Mouse (Mus musculus): Measurements from ENCODE around the gene Zfp710. TPM values are rescaled to one million over a fixed set of nuclear protein-coding genes. Genes with fewer than 3 reads are reported as not detected.
A peak's percentile ranks its signal among the peaks of the same experiment; 100 is the strongest.

The Zfp710 gene
- polyA plus RNA-seq, 1 experiment from 2014 or later: 18.9 TPM

- Histone ChIP-seq H3K27ac (no peak overlapping the region), H3K27me3 (no peaks in the 10 kb centered on the region), H3K4me1 (peaks cover 40% of the 10 kb centered on the region), H3K9me3 (no peaks in the 10 kb centered on the region), H3K36me3 (no peaks in the 10 kb centered on the region), H3K9ac (no peak overlapping the region), H3K4me3 (no peak overlapping the region), H3K4me2 (no peak overlapping the region)
- ATAC-seq (ENCODE audit: insufficient number of reproducible peaks, low FRiP score, low TSS enrichment, low read depth): no peak
Measured at GRCm38 (mm10) chr7:80030009-80030408, 5.4 kb downstream of the Zfp710 start.

GRCm38 (mm10) chr7:80030486-80030885, 5.9 kb downstream of the Zfp710 start:
- Histone ChIP-seq H3K4me3 (no peak overlapping the region), H3K4me2 (no peak overlapping the region), H3K9ac (no peak overlapping the region), H3K36me3 (no peaks in the 10 kb centered on the region), H3K9me3 (no peaks in the 10 kb centered on the region), H3K4me1 (peaks cover 42% of the 10 kb centered on the region), H3K27me3 (no peaks in the 10 kb centered on the region), H3K27ac (no peak overlapping the region)
- no peak for ATAC-seq (ENCODE audit: insufficient number of reproducible peaks, low FRiP score, low TSS enrichment, low read depth)
- 90% methylated on average over 8 of the region's 8 CpGs for WGBS

- no peak overlapping the region for H3K4me2 ChIP-seq
- H3K9ac ChIP-seq: no peak overlapping the region
- H3K36me3 ChIP-seq: no peaks in the 10 kb centered on the region
- H3K27me3 ChIP-seq: no peaks in the 10 kb centered on the region
- H3K4me3 ChIP-seq: no peak overlapping the region
- H3K4me1 ChIP-seq: peaks cover 47% of the 10 kb centered on the region
- no peak overlapping the region for H3K27ac ChIP-seq
- H3K9me3 ChIP-seq: no peaks in the 10 kb centered on the region
- no peak for ATAC-seq (ENCODE audit: insufficient number of reproducible peaks, low FRiP score, low TSS enrichment, low read depth)
- WGBS: 89% methylated on average over 8 of the region's 8 CpGs
Measured at GRCm38 (mm10) chr7:80030987-80031386, 6.4 kb downstream of the Zfp710 start.

- no peak for ATAC-seq (ENCODE audit: insufficient number of reproducible peaks, low FRiP score, low TSS enrichment, low read depth)
- no peak overlapping the region for H3K4me2 ChIP-seq
- no peak overlapping the region for H3K4me3 ChIP-seq
- WGBS: 31% methylated on average over 10 of the region's 10 CpGs
- H3K27me3 ChIP-seq: no peaks in the 10 kb centered on the region
- H3K9ac ChIP-seq: no peak overlapping the region
- H3K27ac ChIP-seq: no peak overlapping the region
- no peaks in the 10 kb centered on the region for H3K36me3 ChIP-seq
- peaks cover 51% of the 10 kb centered on the region for H3K4me1 ChIP-seq
- H3K9me3 ChIP-seq: no peaks in the 10 kb centered on the region
Measured at GRCm38 (mm10) chr7:80031478-80031877, 6.9 kb downstream of the Zfp710 start.

- WGBS: 43% methylated on average over 10 of the region's 10 CpGs
- no peaks in the 10 kb centered on the region for H3K36me3 ChIP-seq
- no peak for ATAC-seq (ENCODE audit: insufficient number of reproducible peaks, low FRiP score, low TSS enrichment, low read depth)
- no peak overlapping the region for H3K4me3 ChIP-seq
- no peaks in the 10 kb centered on the region for H3K9me3 ChIP-seq
- peaks cover 52% of the 10 kb centered on the region for H3K4me1 ChIP-seq
- no peaks in the 10 kb centered on the region for H3K27me3 ChIP-seq
- no peak overlapping the region for H3K9ac ChIP-seq
- no peak overlapping the region for H3K4me2 ChIP-seq
- no peak overlapping the region for H3K27ac ChIP-seq
Measured at GRCm38 (mm10) chr7:80032216-80033052, 7.8 kb downstream of the Zfp710 start.

- no peak overlapping the region for H3K4me3 ChIP-seq
- no peak overlapping the region for H3K9ac ChIP-seq
- 74% methylated on average over 9 of the region's 9 CpGs for whole genome bisulfite sequencing
- no peaks in the 10 kb centered on the region for H3K9me3 ChIP-seq
- no peaks in the 10 kb centered on the region for H3K36me3 ChIP-seq
- peaks cover 46% of the 10 kb centered on the region for H3K4me1 ChIP-seq
- no peak for ATAC-seq (ENCODE audit: insufficient number of reproducible peaks, low FRiP score, low TSS enrichment, low read depth)
- H3K4me2 ChIP-seq: no peak overlapping the region
- no peak overlapping the region for H3K27ac ChIP-seq
- no peaks in the 10 kb centered on the region for H3K27me3 ChIP-seq
Measured at GRCm38 (mm10) chr7:80033064-80033717, 8.6 kb downstream of the Zfp710 start.

- no peaks in the 10 kb centered on the region for H3K36me3 ChIP-seq
- no peaks in the 10 kb centered on the region for H3K9me3 ChIP-seq
- no peak overlapping the region for H3K4me2 ChIP-seq
- H3K4me1 ChIP-seq: peaks cover 43% of the 10 kb centered on the region
- no peak overlapping the region for H3K9ac ChIP-seq
- no peak overlapping the region for H3K4me3 ChIP-seq
- ATAC-seq (ENCODE audit: insufficient number of reproducible peaks, low FRiP score, low TSS enrichment, low read depth): no peak
- no peaks in the 10 kb centered on the region for H3K27me3 ChIP-seq
- H3K27ac ChIP-seq: no peak overlapping the region
- 78% methylated on average over 9 of the region's 9 CpGs for WGBS
Measured at GRCm38 (mm10) chr7:80033771-80034170, 9.2 kb downstream of the Zfp710 start.

- H3K36me3 ChIP-seq: no peaks in the 10 kb centered on the region
- no peaks in the 10 kb centered on the region for H3K27me3 ChIP-seq
- ATAC-seq (ENCODE audit: insufficient number of reproducible peaks, low FRiP score, low TSS enrichment, low read depth): no peak
- 62% methylated on average over 6 of the region's 6 CpGs for WGBS
- no peak overlapping the region for H3K4me2 ChIP-seq
- peak overlapping the region; percentile 78; the same call in 1 of the 2 replicates for H3K27ac ChIP-seq
- H3K9me3 ChIP-seq: no peaks in the 10 kb centered on the region
- no peak overlapping the region for H3K4me3 ChIP-seq
- H3K4me1 ChIP-seq: peaks cover 43% of the 10 kb centered on the region
- no peak overlapping the region for H3K9ac ChIP-seq
Measured at GRCm38 (mm10) chr7:80035086-80035485, 10.5 kb downstream of the Zfp710 start.

- no peak overlapping the region for H3K4me2 ChIP-seq
- H3K27me3 ChIP-seq: no peaks in the 10 kb centered on the region
- no peaks in the 10 kb centered on the region for H3K9me3 ChIP-seq
- peaks cover 43% of the 10 kb centered on the region for H3K4me1 ChIP-seq
- H3K36me3 ChIP-seq: no peaks in the 10 kb centered on the region
- no peak overlapping the region for H3K9ac ChIP-seq
- no peak overlapping the region for H3K4me3 ChIP-seq
- peak; percentile 53; the same call in 1 of the 2 replicates for ATAC-seq (ENCODE audit: insufficient number of reproducible peaks, low FRiP score, low TSS enrichment, low read depth)
- 29% methylated on average over 4 of the region's 4 CpGs for WGBS
- H3K27ac ChIP-seq: peak overlapping the region; percentile 78
Measured at GRCm38 (mm10) chr7:80035748-80036147, 11.1 kb downstream of the Zfp710 start.

- H3K4me1 ChIP-seq: peaks cover 21% of the 10 kb centered on the region
- H3K36me3 ChIP-seq: peaks cover 6% of the 10 kb centered on the region; the same call in 1 of the 2 replicates
- no peak overlapping the region for H3K4me3 ChIP-seq
- no peak overlapping the region for H3K4me2 ChIP-seq
- no peak for ATAC-seq (ENCODE audit: insufficient number of reproducible peaks, low FRiP score, low TSS enrichment, low read depth)
- no peak overlapping the region for H3K9ac ChIP-seq
- H3K27ac ChIP-seq: no peak overlapping the region
- WGBS: 91% methylated on average over 8 of the region's 8 CpGs
- H3K9me3 ChIP-seq: no peaks in the 10 kb centered on the region
- H3K27me3 ChIP-seq: no peaks in the 10 kb centered on the region
Measured at GRCm38 (mm10) chr7:80039699-80040098, 15.1 kb downstream of the Zfp710 start.

- 63% methylated on average over 7 of the region's 7 CpGs for WGBS
- H3K4me1 ChIP-seq: peaks cover 27% of the 10 kb centered on the region
- no peak for ATAC-seq (ENCODE audit: insufficient number of reproducible peaks, low FRiP score, low TSS enrichment, low read depth)
- peak overlapping the region; percentile 57; the same call in 1 of the 2 replicates for H3K27ac ChIP-seq
- no peaks in the 10 kb centered on the region for H3K27me3 ChIP-seq
- no peaks in the 10 kb centered on the region for H3K9me3 ChIP-seq
- H3K4me2 ChIP-seq: no peak overlapping the region
- no peak overlapping the region for H3K4me3 ChIP-seq
- H3K36me3 ChIP-seq: peaks cover 6% of the 10 kb centered on the region; the same call in 1 of the 2 replicates
- no peak overlapping the region for H3K9ac ChIP-seq
Measured at GRCm38 (mm10) chr7:80044170-80044569, 19.6 kb downstream of the Zfp710 start.

GRCm38 (mm10) chr7:80047041-80047440, 22.4 kb downstream of the Zfp710 start:
- H3K27me3 ChIP-seq: no peaks in the 10 kb centered on the region
- H3K27ac ChIP-seq: no peak overlapping the region
- H3K36me3 ChIP-seq: peaks cover 3% of the 10 kb centered on the region; the same call in 1 of the 2 replicates
- H3K4me3 ChIP-seq: no peak overlapping the region
- no peaks in the 10 kb centered on the region for H3K9me3 ChIP-seq
- H3K4me1 ChIP-seq: peaks cover 34% of the 10 kb centered on the region
- H3K9ac ChIP-seq: no peak overlapping the region
- 69% methylated on average over 4 of the region's 4 CpGs for WGBS
- ATAC-seq (ENCODE audit: insufficient number of reproducible peaks, low FRiP score, low TSS enrichment, low read depth): no peak
- no peak overlapping the region for H3K4me2 ChIP-seq
